Mouse (Mus musculus) adrenal gland, adult 8-10 months (tissue): ENCODE measurements at regions not wholly inside any gene's neighbourhood (a gene's known extent, or its start where the extent isn't known, plus 50 kb on each side); places are given as distances from the start of the nearest gene placed in this dataset.
A peak's percentile ranks its signal among the peaks of the same experiment; 100 is the strongest.

Experiments
- DNase-seq: peaks from one replicate; pipeline ENCODE4 v3.0.0; 2022

DNA sequence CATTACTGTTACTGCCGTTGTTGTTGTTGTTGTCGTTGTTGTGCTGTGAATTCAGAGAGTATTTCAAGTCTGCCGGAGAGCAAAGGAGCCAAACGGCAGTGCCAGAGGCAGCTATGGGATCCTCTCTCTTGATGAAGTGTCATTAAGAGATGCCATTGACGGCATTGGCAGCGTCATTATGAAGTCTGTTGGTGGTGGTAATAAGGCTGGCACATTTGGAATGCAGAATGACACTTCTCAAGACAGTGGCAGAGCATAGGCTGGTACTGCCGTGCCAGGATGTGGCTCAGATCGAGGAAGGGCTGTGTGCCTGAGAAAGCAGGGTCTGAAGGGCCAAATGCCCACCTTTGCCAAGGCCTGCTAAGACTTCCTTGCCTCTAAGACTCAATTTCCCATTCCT is 494.3 kb downstream of the Vrk1 start:
- no peak for DNase-seq

DNA sequence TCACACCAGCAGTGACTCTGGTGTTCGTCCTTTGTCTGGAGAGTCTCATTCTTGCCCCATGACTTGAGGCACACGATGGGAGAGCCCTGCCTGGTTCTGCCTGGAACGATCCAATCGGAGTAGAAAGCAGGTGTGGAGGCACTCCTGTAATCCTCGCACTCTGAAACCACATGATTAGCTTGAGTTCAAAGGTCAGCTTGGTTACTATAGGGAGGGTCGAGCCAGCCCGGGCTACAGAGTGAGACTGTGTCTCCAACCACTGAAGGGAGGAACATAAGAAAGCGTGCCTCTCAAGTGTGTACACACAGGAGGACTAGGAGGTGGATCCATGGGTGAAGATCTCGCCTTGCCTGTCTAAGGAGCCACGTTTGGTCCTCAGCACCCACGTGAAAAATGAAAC is 504.0 kb downstream of the Vrk1 start:
- no peak for DNase-seq

DNA sequence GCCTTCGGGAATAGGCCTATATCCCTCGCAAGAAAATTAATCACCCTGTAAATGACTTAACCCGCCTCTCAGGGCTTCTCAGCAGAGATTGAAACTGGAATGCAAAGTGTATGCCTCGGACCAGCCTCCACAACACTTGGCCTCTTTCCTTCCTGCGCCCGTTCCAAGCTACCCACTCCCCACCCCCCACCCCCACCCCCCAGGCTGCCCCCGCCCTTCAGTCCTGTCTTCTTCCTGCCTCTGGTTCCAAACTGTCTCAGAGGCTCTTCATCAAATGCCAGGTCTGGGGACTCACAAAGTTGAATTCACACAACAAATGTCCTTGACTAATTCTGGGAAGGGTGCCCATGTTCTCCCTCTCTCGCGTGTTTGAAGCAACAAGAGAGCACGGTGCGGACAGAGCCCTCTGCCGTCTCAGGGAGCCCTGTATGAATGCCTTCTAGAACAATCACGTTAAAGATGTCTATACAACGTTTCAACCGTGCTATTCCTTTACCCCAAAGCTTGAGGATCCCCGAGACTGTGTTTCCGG is 505.3 kb downstream of the Vrk1 start:
- peak; percentile 17 for DNase-seq

DNA sequence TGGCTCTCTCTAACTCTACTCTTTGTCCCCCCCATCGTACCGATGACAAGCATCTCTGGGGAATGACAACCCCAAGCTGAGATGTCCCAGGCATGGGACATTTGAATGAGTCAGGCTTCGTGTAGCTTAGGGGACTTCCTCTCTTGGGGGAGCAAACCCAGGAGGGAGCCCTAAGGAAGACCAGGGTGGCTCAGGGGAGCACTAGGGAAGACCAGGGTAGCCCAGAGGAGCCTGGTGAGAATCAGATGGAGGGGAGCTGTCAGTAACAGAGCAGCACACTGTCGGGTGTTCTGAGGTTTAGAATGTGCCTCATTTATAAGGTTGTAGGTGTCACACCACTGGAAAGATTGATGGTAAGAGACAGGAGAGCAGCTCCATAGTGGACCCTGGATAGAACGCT is 509.1 kb downstream of the Vrk1 start:
- DNase-seq, result no peak

DNA sequence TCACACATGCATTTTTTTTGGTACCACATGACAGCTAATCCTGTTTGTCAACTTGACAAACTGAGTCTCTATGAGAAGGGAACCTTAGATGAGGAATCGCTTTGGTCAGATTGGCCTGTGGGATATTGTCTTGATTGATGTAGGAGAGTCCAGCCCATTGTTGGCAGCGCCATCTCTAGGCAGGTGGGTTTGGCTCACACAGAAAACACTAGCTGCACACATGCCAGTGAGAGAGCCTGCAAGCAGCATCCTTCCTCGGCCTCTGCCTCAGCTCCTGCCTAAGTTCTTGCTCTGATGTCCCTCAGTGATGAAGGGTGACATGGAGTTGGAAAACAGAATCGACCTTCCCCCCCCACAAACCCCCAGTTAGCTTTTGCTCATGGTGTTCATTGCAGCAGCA is 514.4 kb downstream of the Vrk1 start:
- DNase-seq, result no peak

DNA sequence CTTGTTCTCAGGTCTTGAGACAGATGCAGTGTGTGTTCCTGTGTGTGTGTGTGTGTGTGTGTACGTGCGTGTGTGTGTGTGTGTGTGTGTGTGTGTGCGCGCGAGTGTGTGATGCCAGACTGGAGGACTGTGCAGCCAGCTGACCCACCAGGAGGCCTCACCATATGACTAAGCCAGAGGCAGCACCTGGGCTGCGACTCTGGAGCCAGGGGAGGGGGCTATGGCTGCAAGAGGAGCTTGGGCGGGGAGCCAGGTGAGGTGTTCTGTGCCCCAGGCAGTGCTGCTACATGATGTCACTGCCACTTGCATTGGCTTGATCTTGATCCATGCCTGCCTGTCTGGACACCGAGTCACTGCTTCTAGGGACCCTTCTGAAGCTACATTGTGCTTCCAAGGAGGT is 517.1 kb downstream of the Vrk1 start:
- no peak for DNase-seq

DNA sequence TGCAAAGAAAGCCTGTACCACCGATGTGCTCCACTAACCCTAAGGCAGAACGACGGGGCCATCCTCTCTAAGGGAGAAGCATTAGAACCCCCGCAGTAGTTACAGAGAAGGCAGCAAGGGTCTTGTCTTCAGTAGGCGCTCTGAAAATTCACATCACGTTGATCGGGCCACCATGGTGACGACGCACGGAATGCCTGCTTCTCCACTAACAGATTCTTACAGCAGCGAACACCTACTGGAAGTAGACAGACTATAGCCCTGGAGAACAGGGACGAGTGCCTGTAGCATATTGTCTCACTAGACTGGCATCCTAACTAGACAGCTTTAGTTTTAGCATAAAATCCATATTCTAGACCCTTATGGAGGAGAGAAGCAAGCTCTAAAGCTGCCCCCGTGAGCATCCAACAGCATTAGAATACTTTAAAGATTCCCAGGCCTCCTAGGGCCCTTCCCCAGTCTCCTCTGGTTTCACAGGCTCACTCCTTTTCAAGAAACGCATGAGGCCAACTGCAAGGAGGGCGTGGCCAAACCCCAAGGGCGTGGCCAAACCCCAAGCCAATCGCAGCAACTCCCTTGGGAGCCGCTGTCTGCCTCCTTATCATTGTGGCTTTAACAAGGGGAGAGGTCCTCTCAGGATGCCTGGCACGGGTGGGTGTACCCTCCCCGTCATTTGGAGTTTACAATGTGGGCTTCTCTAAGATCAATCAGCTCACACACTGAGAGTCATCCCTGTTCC is 517.8 kb downstream of the Vrk1 start:
- no peak for DNase-seq

DNA sequence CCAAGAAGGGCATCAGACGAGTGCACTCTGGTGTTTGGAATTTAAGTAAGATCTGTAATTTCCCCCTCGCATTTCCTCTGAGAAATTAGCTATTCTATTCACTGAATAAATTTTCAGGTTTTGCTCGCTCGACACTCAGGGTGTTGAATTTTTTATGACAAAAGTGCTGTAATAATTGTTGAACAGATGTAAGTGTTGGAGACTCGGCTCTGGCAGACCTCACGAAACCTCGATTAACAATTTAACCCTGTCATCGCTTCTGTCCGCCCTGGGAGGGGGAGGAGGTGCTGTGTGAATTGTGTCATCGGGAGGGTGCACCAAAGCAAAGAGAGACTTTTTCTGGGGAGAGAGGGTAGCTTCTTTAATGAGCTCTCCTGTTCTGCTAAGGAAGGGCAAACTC is 518.5 kb downstream of the Vrk1 start:
- DNase-seq, result no peak

DNA sequence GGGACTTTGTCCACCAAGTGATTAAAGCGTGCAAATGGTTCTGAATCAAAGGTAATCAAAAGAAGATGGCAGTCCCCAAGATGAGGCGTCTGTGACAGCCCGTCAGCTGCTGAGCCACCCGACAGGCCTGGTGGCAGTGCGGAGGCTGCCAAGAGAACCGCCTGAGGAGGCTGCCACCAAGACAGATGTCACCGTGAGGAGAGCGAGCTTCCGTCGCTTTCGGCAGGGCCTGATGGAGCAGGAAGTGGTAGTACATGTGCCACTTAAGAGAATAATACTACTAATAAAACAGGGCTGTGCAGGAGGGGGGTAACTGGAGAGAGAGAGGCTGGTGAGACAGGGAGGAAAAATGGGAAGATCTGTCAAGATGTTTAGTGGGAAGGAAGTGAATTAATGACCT is 519.1 kb downstream of the Vrk1 start:
- DNase-seq, result no peak

DNA sequence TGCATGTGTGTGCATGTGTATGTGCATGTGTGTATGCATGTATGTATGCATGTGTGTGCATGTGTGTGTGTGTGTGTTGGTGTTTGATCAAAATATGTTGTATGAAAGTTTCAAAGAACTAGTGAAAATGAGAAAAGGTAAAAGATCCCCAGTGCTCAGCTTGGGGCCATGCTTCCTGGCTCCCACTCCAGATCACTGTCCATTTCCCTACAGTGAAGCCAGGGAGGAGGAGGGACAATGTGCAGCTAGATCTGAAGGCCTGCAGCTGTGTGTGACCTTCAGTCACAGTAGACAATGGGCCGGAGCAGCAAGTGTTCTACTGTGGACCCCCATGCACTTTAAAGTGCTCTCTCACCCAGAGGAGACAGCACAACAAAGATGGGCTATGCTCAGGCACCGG is 525.1 kb downstream of the Vrk1 start:
- DNase-seq, result no peak

DNA sequence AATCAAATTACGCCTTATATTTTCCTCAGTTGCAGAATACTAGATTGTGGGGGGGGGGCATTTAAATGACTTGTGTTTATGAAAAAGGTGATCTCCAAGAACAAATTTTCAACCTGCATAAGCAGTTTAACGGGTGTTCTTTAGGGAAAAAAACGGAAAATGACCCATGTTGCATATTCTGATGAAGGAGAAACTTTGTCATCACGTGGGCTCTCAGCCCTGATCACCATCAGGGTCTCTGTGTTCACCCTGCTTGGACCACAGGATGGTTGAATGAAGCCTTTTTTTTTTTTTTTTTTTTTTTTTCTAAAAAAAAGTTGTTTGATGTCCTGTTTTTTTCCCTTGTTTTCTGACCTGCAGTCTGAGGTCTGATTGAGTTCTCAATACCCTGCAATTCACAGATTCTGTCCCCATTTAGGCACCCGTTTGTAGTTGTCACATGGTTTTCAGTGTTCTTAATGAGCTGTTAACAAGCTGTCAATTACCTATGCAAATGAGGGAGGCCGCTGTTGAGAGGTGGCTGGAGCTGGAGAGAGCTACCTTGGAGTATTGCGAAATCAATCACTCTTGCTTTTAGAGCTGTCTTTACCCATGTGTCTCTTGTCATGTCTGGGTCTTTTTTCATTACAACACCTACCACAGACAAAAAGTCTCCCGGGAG is 525.7 kb downstream of the Vrk1 start:
- no peak for DNase-seq

DNA sequence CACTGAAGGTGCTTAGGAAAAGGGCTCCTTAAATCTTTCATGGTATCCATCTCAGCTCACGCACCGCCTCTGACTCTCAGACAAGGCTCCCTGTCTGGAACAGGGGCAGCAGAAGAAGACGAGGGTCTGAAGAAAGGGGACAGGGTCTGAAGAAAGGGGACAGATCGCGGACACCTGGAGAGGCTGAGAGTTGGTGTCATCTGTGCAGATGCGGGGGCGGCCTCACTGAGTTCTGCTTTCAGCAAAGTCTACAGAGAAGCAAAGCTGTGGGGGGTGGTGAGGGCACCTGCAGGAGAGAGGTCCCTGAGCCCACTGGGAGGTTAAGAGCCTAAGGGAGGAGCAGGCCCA is 526.2 kb downstream of the Vrk1 start:
- no peak for DNase-seq

DNA sequence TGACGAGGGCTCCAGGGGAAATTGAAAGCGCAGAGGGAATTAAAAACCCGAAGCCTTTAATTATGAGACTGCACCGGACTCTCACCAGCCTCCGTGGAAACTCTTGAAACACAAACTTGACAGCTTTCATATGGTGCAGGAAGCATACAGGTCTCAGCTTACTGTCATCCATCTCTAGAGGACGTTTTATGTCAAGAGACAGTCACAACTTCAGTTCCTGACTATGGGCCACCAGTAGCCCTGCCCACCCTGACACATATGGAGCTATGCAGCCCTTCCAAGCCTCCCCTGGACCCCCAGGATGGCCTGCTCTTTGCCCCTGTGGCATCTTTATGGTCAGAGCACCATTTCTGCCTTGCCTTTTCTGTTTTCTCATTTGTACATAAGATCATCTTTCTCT is 530.0 kb downstream of the Vrk1 start:
- no peak for DNase-seq

DNA sequence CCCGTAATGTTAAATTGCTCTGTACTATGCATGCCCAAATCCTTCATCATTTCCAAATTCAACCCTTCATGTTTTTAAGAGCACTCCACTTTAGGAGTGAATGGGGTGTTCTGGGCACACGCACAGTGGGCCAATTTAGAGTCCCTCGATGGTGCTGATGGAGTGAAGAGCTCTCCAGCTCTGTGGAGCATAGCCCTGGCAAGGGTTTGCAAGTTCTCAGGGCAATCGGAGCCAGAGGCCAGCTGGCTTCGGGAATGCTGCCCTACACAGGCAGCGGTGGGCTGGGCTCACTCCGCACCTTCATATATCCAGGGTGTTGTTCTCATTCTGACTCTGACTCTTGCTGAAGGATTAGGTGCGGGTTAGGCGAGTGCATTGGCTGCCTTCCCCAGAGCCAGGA is 549.5 kb downstream of the Vrk1 start:
- no peak for DNase-seq

DNA sequence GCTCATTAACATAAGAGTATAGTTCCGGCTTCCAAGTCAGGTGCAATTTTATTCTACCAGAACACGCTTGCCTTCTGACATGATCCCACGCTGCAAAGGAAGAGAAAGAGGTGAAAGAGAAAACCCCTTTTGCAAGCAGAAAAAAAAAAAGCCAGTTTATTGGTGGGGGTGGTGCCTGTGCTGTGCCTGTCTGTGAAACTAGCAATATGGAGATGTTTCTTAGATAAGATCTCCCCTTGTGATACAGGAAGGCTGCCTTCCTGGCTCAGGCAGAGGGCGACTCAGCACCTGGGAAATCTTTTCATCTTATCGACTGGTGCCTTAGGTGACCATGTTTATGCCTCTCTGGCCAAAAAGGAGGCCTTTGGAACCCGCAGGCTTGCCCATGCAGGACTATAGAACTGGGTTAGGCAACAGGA is 555.2 kb downstream of the Vrk1 start:
- no peak for DNase-seq

DNA sequence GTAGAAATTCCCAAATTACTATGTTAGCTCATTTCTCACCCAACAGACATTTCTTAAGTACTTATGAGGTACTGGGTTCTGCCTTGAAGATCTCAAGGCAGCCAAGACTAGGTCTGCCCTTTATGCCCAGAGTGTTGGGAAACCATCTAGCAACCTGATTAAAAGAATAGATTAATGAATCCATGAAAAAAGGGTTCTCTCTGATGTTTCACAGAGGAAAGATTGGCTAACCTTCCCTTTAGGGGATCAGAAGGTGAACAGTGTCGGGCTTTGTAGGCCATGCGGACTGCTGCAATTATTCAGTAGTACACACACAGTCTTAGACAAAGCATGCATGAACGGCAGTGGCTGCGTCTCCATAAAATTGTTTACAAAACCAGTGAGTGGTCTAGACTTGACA is 556.3 kb downstream of the Vrk1 start:
- DNase-seq, result no peak

DNA sequence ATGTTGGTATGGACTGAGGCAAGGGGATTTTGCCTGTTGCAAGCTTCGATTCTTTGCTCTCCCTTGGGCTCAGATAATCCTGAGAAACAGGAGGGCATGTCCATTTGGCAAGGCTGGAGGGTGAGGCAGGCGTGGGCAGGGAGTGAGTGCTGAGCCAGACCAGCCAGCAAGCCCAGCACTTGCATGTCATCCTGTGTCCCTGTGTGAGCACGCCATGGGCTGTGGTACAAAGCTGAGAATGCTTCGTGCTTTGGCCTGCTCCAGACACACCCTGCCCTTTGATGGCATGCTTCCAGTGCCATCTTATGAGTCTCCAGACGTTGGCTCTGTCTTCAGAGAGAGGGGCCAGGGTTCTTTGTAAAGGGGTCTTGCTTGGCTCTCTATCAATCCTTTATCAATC is 557.1 kb downstream of the Vrk1 start:
- DNase-seq, result no peak

DNA sequence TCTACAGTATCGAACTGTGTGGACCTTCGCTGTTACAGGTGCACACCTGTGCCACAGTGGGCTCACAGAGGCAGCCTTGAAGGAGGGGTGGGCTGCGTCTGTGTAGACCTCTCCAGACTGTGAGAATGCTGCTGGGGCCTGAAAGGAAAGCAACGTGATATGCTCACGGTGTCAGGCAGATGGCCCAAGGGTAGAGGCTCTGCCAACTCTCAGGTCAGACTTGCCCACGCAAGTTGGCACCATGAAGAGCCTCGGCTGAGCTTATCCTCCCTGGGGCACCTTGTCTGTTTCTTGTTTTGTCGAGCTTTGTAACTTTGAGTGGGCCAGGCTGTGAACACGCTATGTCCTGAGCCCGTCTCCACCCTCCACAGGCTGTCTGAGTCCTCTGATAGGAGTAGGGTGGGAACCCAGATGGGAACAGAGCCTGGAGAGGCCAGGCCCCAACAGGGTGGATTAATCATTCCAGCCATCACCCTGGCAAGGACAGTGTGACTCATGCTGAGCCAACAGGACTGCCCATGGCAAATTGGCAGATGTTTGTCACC is 558.6 kb downstream of the Vrk1 start:
- DNase-seq, result no peak

DNA sequence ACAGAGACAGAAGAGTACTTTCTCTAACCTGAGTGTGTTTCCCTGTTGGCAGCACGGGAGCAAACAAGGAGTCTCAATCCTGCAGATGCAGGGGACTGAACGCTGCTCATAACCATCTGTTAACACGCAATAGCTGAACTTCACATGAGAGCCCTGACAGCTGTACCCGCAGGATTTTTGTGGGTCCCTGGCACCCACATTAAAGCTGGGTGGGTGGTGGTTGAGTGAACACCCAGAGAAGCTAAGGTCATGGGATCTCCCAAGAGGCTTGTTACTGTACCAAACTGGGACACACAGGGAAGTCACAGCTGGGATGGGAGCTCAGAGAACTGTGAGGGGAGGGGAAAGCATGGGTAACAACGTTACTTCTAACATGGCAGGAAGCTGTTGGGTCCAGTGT is 562.9 kb downstream of the Vrk1 start:
- DNase-seq, result no peak

DNA sequence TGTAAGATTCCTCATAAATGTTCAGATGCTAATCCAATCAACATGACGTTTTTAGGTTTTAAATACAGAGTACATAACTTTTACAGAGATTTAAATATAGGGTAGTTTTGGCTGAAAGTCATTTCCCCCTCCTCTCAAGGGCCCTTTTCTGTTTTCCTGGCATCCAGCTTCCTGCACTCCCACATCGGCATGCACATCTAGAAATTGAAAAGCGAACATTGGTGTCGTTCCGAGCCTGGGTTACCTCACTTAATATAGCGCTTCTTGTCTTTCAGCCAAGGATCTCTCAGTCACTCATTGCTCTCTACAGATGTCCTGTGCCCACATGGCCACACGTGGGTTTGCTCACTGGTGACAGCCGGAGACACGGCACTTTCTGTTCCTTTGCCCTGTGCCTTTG is 572.7 kb downstream of the Vrk1 start:
- DNase-seq, result no peak

DNA sequence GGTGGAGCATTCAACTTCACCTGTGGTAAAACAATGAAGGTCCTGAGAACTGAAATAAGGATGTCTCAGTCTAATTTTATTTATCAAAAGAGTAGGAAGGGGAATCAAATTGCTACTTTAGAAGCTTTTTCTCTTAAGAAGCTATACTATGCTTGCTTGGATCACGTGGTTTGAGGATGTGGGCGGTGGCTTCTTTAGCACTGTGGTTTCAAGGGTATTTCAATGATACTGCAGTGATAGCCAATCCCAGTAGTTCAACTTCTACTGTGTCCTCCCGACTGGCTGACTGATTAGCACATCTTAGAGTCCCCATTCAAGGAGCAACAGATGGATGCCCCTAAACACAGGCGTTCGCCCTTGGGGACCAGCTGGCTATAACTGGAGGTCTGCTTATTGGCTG is 575.6 kb downstream of the Vrk1 start:
- no peak for DNase-seq

DNA sequence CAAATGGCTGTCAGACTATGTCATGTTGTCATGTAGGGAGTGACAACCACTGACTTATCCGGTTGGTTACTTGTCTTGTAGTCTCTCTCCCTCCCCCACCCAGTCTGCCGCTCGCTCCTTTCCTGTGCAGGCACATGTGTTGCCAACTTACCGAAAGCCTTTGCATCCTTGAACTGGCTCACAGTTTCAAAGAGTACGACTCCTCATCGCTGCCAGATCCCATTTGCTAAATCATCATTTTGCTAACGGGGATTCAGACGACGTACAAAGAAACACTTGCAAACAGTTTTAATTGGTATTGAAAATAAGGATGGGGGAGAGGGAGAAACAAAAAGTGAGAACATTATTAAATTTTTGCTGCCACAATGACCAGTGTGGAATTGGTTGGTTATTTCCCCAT is 582.7 kb downstream of the Vrk1 start:
- no peak for DNase-seq

DNA sequence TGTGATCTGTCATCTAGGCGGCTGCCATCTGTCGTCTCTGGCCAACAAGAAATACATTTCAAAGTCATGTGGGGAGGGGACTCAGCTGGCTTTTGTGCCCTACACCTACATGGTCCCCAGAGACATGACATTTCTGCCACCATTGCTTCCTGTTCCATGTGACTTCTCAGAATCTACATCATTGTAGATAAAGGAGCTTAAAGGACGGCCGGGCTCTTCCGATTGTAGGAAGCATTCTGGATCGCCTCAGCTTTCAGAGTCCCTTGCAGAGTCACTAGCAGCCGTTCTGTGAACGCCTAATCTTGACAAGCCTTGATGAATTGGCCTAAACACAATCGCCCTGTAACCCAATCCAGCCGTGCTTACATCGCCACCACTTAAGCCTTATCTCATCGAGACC is 587.6 kb downstream of the Vrk1 start:
- no peak for DNase-seq

DNA sequence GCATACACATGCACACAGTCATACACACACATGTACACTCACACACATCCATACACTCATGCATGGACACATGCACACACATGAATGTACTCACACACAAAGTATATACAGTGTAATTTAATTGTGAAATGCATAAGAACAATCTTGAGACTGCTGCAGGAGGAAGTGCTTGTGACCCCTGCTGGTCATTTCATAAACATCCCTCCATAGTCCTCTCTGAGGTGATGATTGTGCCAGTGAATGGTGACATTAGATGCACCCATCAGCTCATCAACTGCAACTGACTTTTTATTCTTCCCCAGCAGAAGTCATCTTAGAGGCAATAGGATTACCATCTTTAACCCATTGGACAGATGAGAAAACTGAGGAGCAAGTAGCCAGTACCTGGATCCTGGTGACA is 597.2 kb downstream of the Vrk1 start:
- DNase-seq, result no peak
